Mouse (Mus musculus) splenic B cell, adult 2 months (primary cell): ENCODE measurements at regions not wholly inside any gene's neighbourhood (a gene's known extent, or its start where the extent isn't known, plus 50 kb on each side); places are given as distances from the start of the nearest gene placed in this dataset.

Experiments used
- DNase-seq: peaks from one replicate; pipeline ENCODE4 v3.0.0-alpha.2; 2011; ENCODE audit warnings: low read depth, low spot score
- H3K27me3 ChIP-seq: 2 replicates; pipeline ENCODE4 v1.6.1; 2012; ENCODE audit warnings: mild to moderate bottlenecking, low read length, moderate library complexity, mixed read lengths; ENCODE audit not compliant: control insufficient read depth, poor library complexity, insufficient read depth, severe bottlenecking
- H3K36me3 ChIP-seq: 2 replicates; pipeline ENCODE4 v1.6.1; 2012; ENCODE audit warnings: mild to moderate bottlenecking, low read length, moderate library complexity, mixed read lengths; ENCODE audit not compliant: control insufficient read depth, poor library complexity, insufficient read depth, severe bottlenecking

- no peak for DNase-seq
- Histone ChIP-seq H3K27me3 (no peaks in the 10 kb centered on the region), H3K36me3 (no peaks in the 10 kb centered on the region)
Observed at GRCm38 (mm10) chr1:126971777-126972421, 141.3 kb upstream of the Nckap5 start.

- H3K36me3 ChIP-seq: no peaks in the 10 kb centered on the region
- no peak for DNase-seq
- no peaks in the 10 kb centered on the region for H3K27me3 ChIP-seq
Observed at GRCm38 (mm10) chr1:126971118-126971517, 140.5 kb upstream of the Nckap5 start.

- no peaks in the 10 kb centered on the region for H3K36me3 ChIP-seq
- DNase-seq: no peak
- H3K27me3 ChIP-seq: no peaks in the 10 kb centered on the region
Observed at GRCm38 (mm10) chr1:126966394-126966793, 135.8 kb upstream of the Nckap5 start.

- Histone ChIP-seq H3K27me3 (no peaks in the 10 kb centered on the region), H3K36me3 (no peaks in the 10 kb centered on the region)
- no peak for DNase-seq
Observed at GRCm38 (mm10) chr1:126955839-126956720, 125.5 kb upstream of the Nckap5 start.

- DNase-seq: no peak
Observed at GRCm38 (mm10) chr1:126947860-126948259, 117.3 kb upstream of the Nckap5 start.

GRCm38 (mm10) chr1:126932658-126933057 lies 102.1 kb upstream of the Nckap5 start:
- H3K36me3 ChIP-seq: no peaks in the 10 kb centered on the region
- DNase-seq: no peak
- no peaks in the 10 kb centered on the region; the same call in 1 of the 2 replicates for H3K27me3 ChIP-seq

More at GRCm38 (mm10) chr1:126947860-126948259, 117.3 kb upstream of the Nckap5 start:
- H3K27me3 ChIP-seq: no peaks in the 10 kb centered on the region
- H3K36me3 ChIP-seq: no peaks in the 10 kb centered on the region

GRCm38 (mm10) chr1:126931754-126932153 lies 101.2 kb upstream of the Nckap5 start:
- H3K36me3 ChIP-seq: no peaks in the 10 kb centered on the region
- no peaks in the 10 kb centered on the region; the same call in 1 of the 2 replicates for H3K27me3 ChIP-seq
- peak; percentile 54 for DNase-seq

- H3K36me3 ChIP-seq: no peaks in the 10 kb centered on the region
- no peaks in the 10 kb centered on the region for H3K27me3 ChIP-seq
- no peak for DNase-seq
Observed at GRCm38 (mm10) chr1:126931093-126931492, 100.5 kb upstream of the Nckap5 start.

GRCm38 (mm10) chr1:126930611-126931010 lies 100.0 kb upstream of the Nckap5 start:
- no peaks in the 10 kb centered on the region for H3K27me3 ChIP-seq
- no peak for DNase-seq
- H3K36me3 ChIP-seq: no peaks in the 10 kb centered on the region

- Histone ChIP-seq H3K36me3 (no peaks in the 10 kb centered on the region), H3K27me3 (no peaks in the 10 kb centered on the region)
- peak; percentile 30 for DNase-seq
Observed at GRCm38 (mm10) chr1:126929666-126930065, 99.1 kb upstream of the Nckap5 start.

GRCm38 (mm10) chr1:126928186-126928585 lies 97.6 kb upstream of the Nckap5 start:
- no peak for DNase-seq
- H3K27me3 ChIP-seq: no peaks in the 10 kb centered on the region
- H3K36me3 ChIP-seq: no peaks in the 10 kb centered on the region

GRCm38 (mm10) chr1:126925150-126926035 lies 94.8 kb upstream of the Nckap5 start:
- Histone ChIP-seq H3K36me3 (no peaks in the 10 kb centered on the region), H3K27me3 (no peaks in the 10 kb centered on the region)
- no peak for DNase-seq

- Histone ChIP-seq H3K27me3 (no peaks in the 10 kb centered on the region), H3K36me3 (no peaks in the 10 kb centered on the region)
- no peak for DNase-seq
Observed at GRCm38 (mm10) chr1:126923981-126924380, 93.4 kb upstream of the Nckap5 start.

- Histone ChIP-seq H3K36me3 (no peaks in the 10 kb centered on the region), H3K27me3 (no peaks in the 10 kb centered on the region)
- DNase-seq: no peak
Observed at GRCm38 (mm10) chr1:126922231-126922630, 91.6 kb upstream of the Nckap5 start.
